Mouse (Mus musculus): ENCODE measurements at regions not wholly inside any gene's neighbourhood (a gene's known extent, or its start where the extent isn't known, plus 50 kb on each side); places are given as distances from the start of the nearest gene placed in this dataset.

- DNase-seq, result no peak
Observed at GRCm38 (mm10) chr3:38397615-38397956, 87.1 kb downstream of the Ankrd50 start.

- DNase-seq, result no peak
Observed at GRCm38 (mm10) chr3:38396760-38397614, 87.7 kb downstream of the Ankrd50 start.

- no peak for DNase-seq
Observed at GRCm38 (mm10) chr3:38394308-38394707, 90.3 kb downstream of the Ankrd50 start.

- DNase-seq, result no peak
Observed at GRCm38 (mm10) chr3:38389647-38390046, 95.0 kb downstream of the Ankrd50 start.

- no peak for DNase-seq
Observed at GRCm38 (mm10) chr3:38388961-38389360, 95.7 kb downstream of the Ankrd50 start.

GRCm38 (mm10) chr3:38382743-38383142 is 101.9 kb downstream of the Ankrd50 start:
- DNase-seq, result no peak

GRCm38 (mm10) chr3:38381623-38382022 is 103.0 kb downstream of the Ankrd50 start:
- DNase-seq, result no peak

- DNase-seq, result no peak
Observed at GRCm38 (mm10) chr3:38373690-38374089, 111.0 kb downstream of the Ankrd50 start.

- DNase-seq, result no peak
Observed at GRCm38 (mm10) chr3:38371702-38372101, 112.9 kb downstream of the Ankrd50 start.

- DNase-seq, result no peak
Observed at GRCm38 (mm10) chr3:38363888-38364287, 120.8 kb downstream of the Ankrd50 start.

GRCm38 (mm10) chr3:38361411-38361810 is 123.2 kb downstream of the Ankrd50 start:
- DNase-seq, result no peak

- DNase-seq, result no peak
Observed at GRCm38 (mm10) chr3:38360974-38361373, 123.7 kb downstream of the Ankrd50 start.

- DNase-seq, result no peak
Observed at GRCm38 (mm10) chr3:38360421-38360921, 124.2 kb downstream of the Ankrd50 start.

- no peak for DNase-seq
Observed at GRCm38 (mm10) chr3:38357905-38358491, 126.6 kb downstream of the Ankrd50 start.

GRCm38 (mm10) chr3:38344283-38344682 is 140.4 kb downstream of the Ankrd50 start:
- DNase-seq, result no peak

GRCm38 (mm10) chr3:38341666-38342065 is 143.0 kb downstream of the Ankrd50 start:
- no peak for DNase-seq

GRCm38 (mm10) chr3:38333321-38333910 is 151.2 kb downstream of the Ankrd50 start:
- DNase-seq, result no peak

- no peak for DNase-seq
Observed at GRCm38 (mm10) chr3:38331169-38331568, 153.5 kb downstream of the Ankrd50 start.

- no peak for DNase-seq
Observed at GRCm38 (mm10) chr3:38327286-38327685, 157.4 kb downstream of the Ankrd50 start.

- no peak for DNase-seq
Observed at GRCm38 (mm10) chr3:38326211-38326610, 158.4 kb downstream of the Ankrd50 start.

- DNase-seq, result no peak
Observed at GRCm38 (mm10) chr3:38324663-38325062, 160.0 kb downstream of the Ankrd50 start.

- DNase-seq, result no peak
Observed at GRCm38 (mm10) chr3:38322426-38322825, 162.2 kb downstream of the Ankrd50 start.

- DNase-seq, result no peak
Observed at GRCm38 (mm10) chr3:38321620-38322019, 163.0 kb downstream of the Ankrd50 start.

- no peak for DNase-seq
Observed at GRCm38 (mm10) chr3:38320998-38321397, 163.6 kb downstream of the Ankrd50 start.

Data from thymus, postnatal 25 days (tissue).